Mouse (Mus musculus) kidney, postnatal 0 days (tissue): Measurements from ENCODE around the gene Cryl1. TPM values are rescaled to one million over a fixed set of nuclear protein-coding genes. Genes with fewer than 3 reads are reported as not detected.

Experiments used
- ATAC-seq: fragments of 200-750 bp; cut with Nextera tagmentation; replicated peaks from 2 replicates; pipeline ENCODE4 v1.8.0; 2017; ENCODE audit warnings: low read depth, moderate number of reproducible peaks, moderate TSS enrichment, moderate library complexity; ENCODE audit not compliant: low FRiP score
- DNase-seq: peaks from one replicate; pipeline ENCODE4 v3.0.0-alpha.2; 2016; ENCODE audit warnings: low spot score
- H3K27ac ChIP-seq: fragments of 300-500 bp; sonication (generic); 2 replicates; pipeline ENCODE4 v1.5.1; 2014; ENCODE audit warnings: mild to moderate bottlenecking
- H3K27me3 ChIP-seq: fragments of 300-500 bp; sonication (generic); 2 replicates; pipeline ENCODE4 v1.6.1; 2014; ENCODE audit warnings: low read length, mixed read lengths; ENCODE audit not compliant: insufficient read depth
- H3K36me3 ChIP-seq: fragments of 300-500 bp; sonication (generic); 2 replicates; pipeline ENCODE4 v1.6.1; 2014; ENCODE audit warnings: low read length, mixed read lengths; ENCODE audit not compliant: insufficient read depth
- H3K4me1 ChIP-seq: fragments of 300-500 bp; sonication (generic); replicated peaks from 2 replicates; pipeline ENCODE4 v1.6.1; 2014; ENCODE audit warnings: antibody characterized with exemption, low read length, mixed read lengths; ENCODE audit not compliant: insufficient read depth
- H3K4me2 ChIP-seq: fragments of 300-500 bp; sonication (generic); 2 replicates; pipeline ENCODE4 v1.6.1; 2014; ENCODE audit warnings: mild to moderate bottlenecking, low read length, moderate library complexity, mixed read lengths
- H3K4me3 ChIP-seq: fragments of 300-500 bp; sonication (generic); replicated peaks from 2 replicates; pipeline ENCODE4 v1.5.1; 2014; ENCODE audit warnings: low read depth, low read length
- H3K9ac ChIP-seq: fragments of 300-500 bp; sonication (generic); 2 replicates; pipeline ENCODE4 v1.6.1; 2014; ENCODE audit warnings: low read depth, low read length
- H3K9me3 ChIP-seq: fragments of 300-500 bp; sonication (generic); replicated peaks from 2 replicates; pipeline ENCODE4 v1.6.1; 2016; ENCODE audit warnings: low read length, inconsistent platforms, mixed read lengths
- CTCF ChIP-seq: IDR thresholded peaks from 2 replicates; pipeline ENCODE4 v1.5.1; 2016; ENCODE audit warnings: antibody characterized with exemption, low read depth, mild to moderate bottlenecking, moderate library complexity
- WGBS: fragments of 180-500 bp; shearing (Covaris S2); extraction: QIAGEN DNeasy Blood & Tissue Kit; methylation state at CpG from one replicate; pipeline ENCODE4 v1.1.7; 2014; 5-methylcytosine and 5-hydroxymethylcytosine counted together
- polyA plus RNA-seq: library from polyadenylated mRNA; unstranded; fragments of >200 nt; fragmentation: Nextera tagmentation; extraction: Ambion mirVana; gene quantifications from 2 replicates; pipeline ENCODE4 v1.2.1, GENCODE M21; 2015

The Cryl1 gene
- polyA plus RNA-seq, 1 experiment from 2014 or later, result 100 TPM

DNA sequence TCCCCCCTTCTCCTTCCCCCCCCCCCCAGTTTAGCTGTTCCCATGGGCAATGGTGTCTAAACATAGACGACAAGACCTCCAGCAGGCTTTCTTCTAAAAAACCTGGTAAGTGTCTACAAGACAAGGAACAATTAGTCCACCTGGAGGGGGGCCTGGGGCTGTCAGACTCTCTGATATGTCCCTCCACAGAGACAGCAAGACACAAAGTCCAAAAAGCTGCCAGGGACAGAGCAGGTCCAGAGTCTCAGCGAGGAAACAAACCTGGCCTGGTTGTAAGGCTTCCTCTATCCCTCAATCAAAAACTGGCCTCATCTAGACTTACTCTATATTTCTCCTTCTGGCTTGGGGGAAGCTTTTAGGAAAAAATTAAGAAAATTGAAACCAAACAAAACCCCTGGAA lies 115.7 kb downstream of the Cryl1 start:
- H3K27ac ChIP-seq, result no peak overlapping the region
- no peak overlapping the region for H3K9ac ChIP-seq
- H3K4me2 ChIP-seq, result no peak overlapping the region
- no peak for ATAC-seq
- WGBS, result 29% methylated on average over 2 of the region's 2 CpGs
- H3K4me1 ChIP-seq, result no peaks in the 10 kb centered on the region
- DNase-seq, result no peak
- no peak overlapping the region for H3K4me3 ChIP-seq
- H3K27me3 ChIP-seq, result no peaks in the 10 kb centered on the region
- H3K9me3 ChIP-seq, result no peaks in the 10 kb centered on the region
- TF ChIP-seq CTCF, result no peak
- no peaks in the 10 kb centered on the region for H3K36me3 ChIP-seq

DNA sequence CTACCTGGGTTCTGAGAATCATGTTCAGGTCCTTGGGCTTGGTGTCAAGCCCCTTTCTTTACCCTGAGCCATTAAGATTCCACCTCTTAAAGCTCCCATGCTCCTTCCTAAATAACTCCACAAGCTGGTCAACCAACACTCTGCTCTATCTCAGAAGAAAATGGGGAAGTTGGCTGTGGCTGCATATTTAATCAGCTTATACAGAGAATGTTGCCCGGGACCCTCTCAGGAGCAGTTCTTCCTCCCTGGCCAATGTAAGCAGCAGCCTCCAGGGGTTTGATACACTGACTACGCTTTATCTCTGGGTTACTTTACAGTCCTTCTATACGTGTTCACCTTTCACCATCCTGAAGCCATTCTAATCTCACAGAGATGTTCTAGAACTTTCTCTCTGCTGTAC lies 117.5 kb downstream of the Cryl1 start:
- no peak for TF ChIP-seq CTCF

DNA sequence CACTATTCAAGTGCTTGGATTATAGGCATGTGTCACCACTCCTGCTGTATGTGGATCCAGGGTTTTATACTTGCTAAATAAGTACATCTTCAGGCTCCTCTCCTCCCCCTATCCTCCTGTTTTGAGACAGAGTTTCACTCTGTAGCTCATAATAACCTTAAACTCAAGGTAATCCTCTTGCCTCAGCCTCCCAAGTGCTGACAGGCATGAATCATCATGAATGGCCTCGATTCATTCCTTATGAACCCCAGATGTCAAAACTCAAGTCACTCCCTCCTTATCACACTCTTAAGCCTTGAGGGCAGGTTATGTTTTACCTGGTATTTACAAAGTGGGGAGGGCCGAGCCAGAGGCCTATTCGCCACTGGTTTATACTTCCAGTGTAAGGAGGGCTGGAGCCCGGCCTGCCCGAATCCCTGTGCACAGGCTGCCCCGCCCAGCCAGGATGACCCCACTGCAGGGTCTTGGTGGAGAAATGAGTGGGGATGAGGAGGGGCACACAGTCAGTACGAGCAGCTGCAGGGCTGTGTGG lies 121.8 kb downstream of the Cryl1 start:
- H3K4me3 ChIP-seq, result no peak overlapping the region
- TF ChIP-seq CTCF, result no peak
- WGBS, result 85% methylated on average over 7 of the region's 7 CpGs
- no peaks in the 10 kb centered on the region for H3K27me3 ChIP-seq
- H3K9ac ChIP-seq, result no peak overlapping the region
- no peak overlapping the region for H3K4me2 ChIP-seq
- H3K9me3 ChIP-seq, result no peaks in the 10 kb centered on the region
- no peaks in the 10 kb centered on the region for H3K36me3 ChIP-seq
- ATAC-seq (no peak), DNase-seq (no peak)
- no peaks in the 10 kb centered on the region for H3K4me1 ChIP-seq
- H3K27ac ChIP-seq, result no peak overlapping the region

More for the DNA sequence above, 117.5 kb downstream of the Cryl1 start:
- Histone ChIP-seq H3K4me2 (no peak overlapping the region), H3K27ac (no peak overlapping the region), H3K27me3 (no peaks in the 10 kb centered on the region), H3K4me3 (no peak overlapping the region), H3K36me3 (no peaks in the 10 kb centered on the region), H3K9ac (no peak overlapping the region), H3K9me3 (no peaks in the 10 kb centered on the region), H3K4me1 (no peaks in the 10 kb centered on the region)
- DNase-seq (no peak), ATAC-seq (no peak)
- WGBS, result 90% methylated on average over 3 of the region's 3 CpGs

DNA sequence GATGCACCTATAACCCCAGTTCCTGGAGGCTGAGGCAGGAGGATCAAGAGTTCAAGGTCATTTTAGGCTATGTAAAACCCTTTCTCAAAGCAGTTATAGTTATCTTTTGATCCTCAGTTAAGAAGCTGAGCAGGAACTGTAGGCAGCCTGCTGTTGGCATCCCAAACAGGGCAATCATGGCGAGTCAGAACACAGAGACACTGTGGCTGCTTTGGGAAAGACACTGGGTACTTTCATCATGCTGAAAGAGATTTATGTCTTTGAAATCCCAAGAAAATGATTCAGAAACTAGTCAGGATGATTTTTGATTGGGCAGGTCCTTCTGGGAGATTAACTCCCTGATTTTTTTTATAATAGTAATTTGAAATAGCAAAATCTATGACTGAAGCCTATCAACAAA lies 126.0 kb downstream of the Cryl1 start:
- H3K4me1 ChIP-seq, result no peaks in the 10 kb centered on the region
- TF ChIP-seq CTCF, result no peak
- WGBS, result 92% methylated on average over 1 of the region's 1 CpGs

DNA sequence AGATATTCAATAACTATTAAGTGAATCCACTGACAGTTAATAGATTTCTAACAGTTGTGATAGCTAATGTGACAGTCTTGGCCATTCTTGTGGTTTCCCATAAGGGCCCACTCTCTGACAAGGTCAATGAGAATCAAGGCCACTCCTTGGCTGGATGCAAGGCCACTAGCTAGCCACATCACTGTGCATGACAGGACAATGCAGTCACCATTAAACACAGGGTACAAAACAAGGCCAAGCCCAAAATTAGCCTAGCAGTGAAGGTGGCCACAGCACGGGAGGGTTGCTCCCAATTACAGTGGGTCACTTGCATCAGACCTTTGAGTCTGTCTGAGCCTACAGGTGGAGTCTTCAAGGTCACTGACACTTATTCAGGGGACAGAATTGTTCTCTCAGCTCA lies 126.5 kb downstream of the Cryl1 start:
- H3K36me3 ChIP-seq, result no peaks in the 10 kb centered on the region
- H3K9me3 ChIP-seq, result no peaks in the 10 kb centered on the region
- H3K9ac ChIP-seq, result no peak overlapping the region
- DNase-seq, result no peak
- no peak overlapping the region for H3K4me3 ChIP-seq
- TF ChIP-seq CTCF, result no peak
- ATAC-seq, result no peak
- H3K4me1 ChIP-seq, result no peaks in the 10 kb centered on the region
- H3K4me2 ChIP-seq, result no peak overlapping the region
- H3K27ac ChIP-seq, result no peak overlapping the region
- no peaks in the 10 kb centered on the region for H3K27me3 ChIP-seq
- WGBS, result 79% methylated on average over 1 of the region's 1 CpGs

More for the DNA sequence above, 126.0 kb downstream of the Cryl1 start:
- Histone ChIP-seq H3K9me3 (no peaks in the 10 kb centered on the region), H3K27ac (no peak overlapping the region), H3K27me3 (no peaks in the 10 kb centered on the region), H3K9ac (no peak overlapping the region), H3K4me2 (no peak overlapping the region), H3K36me3 (no peaks in the 10 kb centered on the region), H3K4me3 (no peak overlapping the region)
- ATAC-seq, result no peak
- DNase-seq, result no peak

DNA sequence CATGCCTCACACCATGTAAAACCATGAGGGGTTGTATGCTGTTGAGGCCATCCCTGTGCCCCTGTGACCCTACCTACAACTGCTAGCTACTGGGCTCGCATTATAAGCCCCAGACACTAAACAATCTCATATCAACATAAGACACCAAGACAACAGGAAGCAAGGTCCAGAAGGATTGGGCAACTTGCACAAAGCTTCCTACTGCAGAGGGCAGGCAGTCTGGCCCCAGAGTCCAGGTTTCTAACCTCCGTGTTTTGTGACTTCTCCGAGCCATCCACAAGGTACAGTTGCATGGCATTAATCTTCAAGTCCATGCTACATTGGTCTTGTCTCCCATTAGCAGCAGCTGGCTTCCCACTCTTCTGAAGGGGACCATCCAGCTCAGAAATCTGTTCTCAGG lies 129.4 kb downstream of the Cryl1 start:
- H3K4me3 ChIP-seq, result no peak overlapping the region
- H3K4me1 ChIP-seq, result no peaks in the 10 kb centered on the region
- 77% methylated on average over 3 of the region's 3 CpGs for WGBS
- no peak overlapping the region for H3K4me2 ChIP-seq
- no peak overlapping the region for H3K27ac ChIP-seq
- no peaks in the 10 kb centered on the region for H3K9me3 ChIP-seq
- H3K27me3 ChIP-seq, result no peaks in the 10 kb centered on the region
- no peak overlapping the region for H3K9ac ChIP-seq
- DNase-seq, result no peak
- no peak for TF ChIP-seq CTCF
- ATAC-seq, result no peak
- no peaks in the 10 kb centered on the region for H3K36me3 ChIP-seq

DNA sequence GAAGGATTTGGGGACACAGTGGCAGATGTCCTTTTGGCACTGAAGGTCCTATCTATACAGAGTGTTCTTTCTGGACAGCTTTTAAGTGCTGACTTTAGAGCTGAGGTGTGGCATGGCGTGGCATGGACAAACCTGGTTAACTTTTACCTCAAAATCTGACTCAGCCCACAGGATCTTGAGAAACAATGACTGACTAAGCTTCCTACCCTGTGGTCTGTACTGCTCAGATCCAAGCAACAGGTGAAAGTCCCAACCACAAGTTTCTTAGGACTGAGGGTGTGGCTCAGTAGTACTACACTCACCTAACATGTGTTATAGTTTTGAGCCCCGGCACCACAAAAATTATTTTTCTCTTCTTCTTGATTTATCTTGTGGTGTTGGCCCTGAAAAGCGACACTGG lies 130.0 kb downstream of the Cryl1 start:
- H3K27me3 ChIP-seq, result no peaks in the 10 kb centered on the region
- no peak for DNase-seq
- ATAC-seq, result peak; percentile 71; the same call in 1 of the 2 replicates
- no peak overlapping the region for H3K4me2 ChIP-seq
- TF ChIP-seq CTCF, result no peak
- no peaks in the 10 kb centered on the region for H3K4me1 ChIP-seq
- H3K36me3 ChIP-seq, result no peaks in the 10 kb centered on the region
- H3K9ac ChIP-seq, result no peak overlapping the region
- H3K27ac ChIP-seq, result no peak overlapping the region
- 84% methylated on average over 3 of the region's 3 CpGs for WGBS
- H3K4me3 ChIP-seq, result no peak overlapping the region
- H3K9me3 ChIP-seq, result no peaks in the 10 kb centered on the region
